Mouse (Mus musculus): ENCODE results near the gene Apba2. TPM values are rescaled to one million over a fixed set of nuclear protein-coding genes. Genes with fewer than 3 reads are reported as not detected.

Gene Apba2
- polyA plus RNA-seq, 1 experiment, result not detected

DNA sequence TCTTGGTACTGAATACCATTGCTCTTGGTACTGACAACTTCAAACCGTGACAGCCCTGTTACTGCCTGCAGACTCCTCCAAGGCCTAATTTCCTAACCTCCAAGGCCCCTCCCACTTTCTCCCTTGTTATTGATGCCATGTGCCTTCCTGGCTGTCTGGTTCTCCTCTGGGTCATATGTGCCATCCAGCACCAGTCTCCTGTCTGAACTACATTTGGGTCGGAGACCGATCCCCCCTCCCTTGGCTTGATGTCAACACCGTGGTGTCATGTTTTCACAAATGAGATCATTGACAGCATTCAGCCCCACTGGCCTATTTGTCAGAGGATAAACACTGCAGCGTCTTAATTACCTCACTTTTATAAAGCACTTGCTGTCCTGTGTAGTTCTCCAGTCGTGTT lies 144.5 kb downstream of the Apba2 start:
- H3K27me3 ChIP-seq (ENCODE audit: control insufficient read depth, insufficient read depth, insufficient read length), result no peaks in the 10 kb centered on the region
- TF ChIP-seq FOSL1 (IDR thresholded peaks at IDR 0.05; ENCODE audit: insufficient read depth, low read length, poor library complexity, severe bottlenecking), result no peak
- no peak for TF ChIP-seq USF1 (IDR thresholded peaks at IDR 0.05; ENCODE audit: low read depth)
- no peak for TF ChIP-seq MYOD1 (IDR thresholded peaks at IDR 0.05; ENCODE audit: control insufficient read depth, insufficient read length, low read depth)
- TF ChIP-seq CEBPB (IDR thresholded peaks at IDR 0.05; ENCODE audit: low read depth), result no peak
- no peak for TF ChIP-seq MAX (IDR thresholded peaks at IDR 0.05)

GRCm38 (mm10) chr7:64648947-64649607 lies 147.6 kb downstream of the Apba2 start:
- Histone ChIP-seq H3K27me3 (ENCODE audit: control insufficient read depth, insufficient read depth, insufficient read length) (no peaks in the 10 kb centered on the region), H3K36me3 (ENCODE audit: control insufficient read depth, insufficient read depth) (no peaks in the 10 kb centered on the region), H3K79me3 (ENCODE audit: low read depth) (no peaks in the 10 kb centered on the region), H3K79me2 (ENCODE audit: control insufficient read depth, insufficient read depth) (no peaks in the 10 kb centered on the region), H3ac (ENCODE audit: control insufficient read depth, insufficient read length, low read depth) (no peak overlapping the region), H3K4me3 (ENCODE audit: insufficient read depth, poor library complexity, severe bottlenecking) (no peak overlapping the region)
- TF ChIP-seq FOSL1 (IDR thresholded peaks at IDR 0.05; ENCODE audit: insufficient read depth, low read length, poor library complexity, severe bottlenecking) (no peak), MYOG (IDR thresholded peaks at IDR 0.05; ENCODE audit: control insufficient read depth, extremely low read depth, insufficient read length) (no peak), CTCF (IDR thresholded peaks at IDR 0.05; ENCODE audit: control insufficient read depth, insufficient read depth, insufficient read length) (no peak), MYOD1 (IDR thresholded peaks at IDR 0.05; ENCODE audit: control insufficient read depth, insufficient read length, low read depth) (no peak), USF1 (IDR thresholded peaks at IDR 0.05; ENCODE audit: low read depth) (no peak), CEBPB (IDR thresholded peaks at IDR 0.05; ENCODE audit: low read depth) (no peak), MAX (IDR thresholded peaks at IDR 0.05) (no peak)

More for the DNA sequence above, 144.5 kb downstream of the Apba2 start:
- Histone ChIP-seq H3ac (ENCODE audit: control insufficient read depth, insufficient read length, low read depth) (no peak overlapping the region), H3K79me2 (ENCODE audit: control insufficient read depth, insufficient read depth) (no peaks in the 10 kb centered on the region), H3K4me3 (ENCODE audit: insufficient read depth, poor library complexity, severe bottlenecking) (no peak overlapping the region), H3K36me3 (ENCODE audit: control insufficient read depth, insufficient read depth) (no peaks in the 10 kb centered on the region), H3K79me3 (ENCODE audit: low read depth) (no peaks in the 10 kb centered on the region)

GRCm38 (mm10) chr7:64651963-64652362 lies 150.5 kb downstream of the Apba2 start:
- no peak overlapping the region for H3ac ChIP-seq (ENCODE audit: control insufficient read depth, insufficient read length, low read depth)

DNA sequence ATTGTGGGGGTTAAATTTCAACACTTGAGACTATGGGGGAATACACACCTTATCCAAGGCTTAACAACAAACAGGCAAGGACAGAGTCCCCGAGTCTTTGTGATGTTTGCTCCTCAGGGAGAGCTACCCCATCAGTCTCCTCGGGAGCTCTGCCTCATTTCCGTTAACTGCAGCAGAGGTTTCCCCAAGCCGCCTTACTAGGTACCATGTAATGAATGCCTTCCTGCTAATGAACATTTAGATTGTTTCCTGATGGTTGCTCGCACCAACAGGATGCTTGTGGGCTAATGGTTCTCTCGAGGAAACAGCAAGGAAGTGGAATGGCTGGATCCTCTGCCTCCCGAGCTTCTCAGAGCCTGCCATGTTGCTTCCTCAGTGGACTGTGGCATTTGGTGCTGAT lies 155.3 kb downstream of the Apba2 start:
- TF ChIP-seq MYOG (IDR thresholded peaks at IDR 0.05; ENCODE audit: control insufficient read depth, extremely low read depth, insufficient read length) (no peak), USF1 (IDR thresholded peaks at IDR 0.05; ENCODE audit: low read depth) (no peak), CEBPB (IDR thresholded peaks at IDR 0.05; ENCODE audit: low read depth) (no peak)
- Histone ChIP-seq H3ac (ENCODE audit: control insufficient read depth, insufficient read length, low read depth) (no peak overlapping the region), H3K79me3 (ENCODE audit: low read depth) (no peaks in the 10 kb centered on the region), H3K79me2 (ENCODE audit: control insufficient read depth, insufficient read depth) (no peaks in the 10 kb centered on the region), H3K27me3 (ENCODE audit: control insufficient read depth, insufficient read depth, insufficient read length) (no peaks in the 10 kb centered on the region), H3K4me3 (ENCODE audit: insufficient read depth, poor library complexity, severe bottlenecking) (no peak overlapping the region), H3K36me3 (ENCODE audit: control insufficient read depth, insufficient read depth) (no peaks in the 10 kb centered on the region)

More at GRCm38 (mm10) chr7:64651963-64652362, 150.5 kb downstream of the Apba2 start:
- Histone ChIP-seq H3K79me3 (ENCODE audit: low read depth) (no peaks in the 10 kb centered on the region), H3K4me3 (ENCODE audit: insufficient read depth, poor library complexity, severe bottlenecking) (no peak overlapping the region), H3K36me3 (ENCODE audit: control insufficient read depth, insufficient read depth) (no peaks in the 10 kb centered on the region), H3K79me2 (ENCODE audit: control insufficient read depth, insufficient read depth) (no peaks in the 10 kb centered on the region), H3K27me3 (ENCODE audit: control insufficient read depth, insufficient read depth, insufficient read length) (no peaks in the 10 kb centered on the region)
- no peak for TF ChIP-seq MAX (IDR thresholded peaks at IDR 0.05)
- no peak for TF ChIP-seq FOSL1 (IDR thresholded peaks at IDR 0.05; ENCODE audit: insufficient read depth, low read length, poor library complexity, severe bottlenecking)
- no peak for TF ChIP-seq CTCF (IDR thresholded peaks at IDR 0.05; ENCODE audit: control insufficient read depth, insufficient read depth, insufficient read length)
- no peak for TF ChIP-seq MYOG (IDR thresholded peaks at IDR 0.05; ENCODE audit: control insufficient read depth, extremely low read depth, insufficient read length)
- TF ChIP-seq CEBPB (IDR thresholded peaks at IDR 0.05; ENCODE audit: low read depth), result no peak
- no peak for TF ChIP-seq USF1 (IDR thresholded peaks at IDR 0.05; ENCODE audit: low read depth)
- TF ChIP-seq MYOD1 (IDR thresholded peaks at IDR 0.05; ENCODE audit: control insufficient read depth, insufficient read length, low read depth), result no peak

DNA sequence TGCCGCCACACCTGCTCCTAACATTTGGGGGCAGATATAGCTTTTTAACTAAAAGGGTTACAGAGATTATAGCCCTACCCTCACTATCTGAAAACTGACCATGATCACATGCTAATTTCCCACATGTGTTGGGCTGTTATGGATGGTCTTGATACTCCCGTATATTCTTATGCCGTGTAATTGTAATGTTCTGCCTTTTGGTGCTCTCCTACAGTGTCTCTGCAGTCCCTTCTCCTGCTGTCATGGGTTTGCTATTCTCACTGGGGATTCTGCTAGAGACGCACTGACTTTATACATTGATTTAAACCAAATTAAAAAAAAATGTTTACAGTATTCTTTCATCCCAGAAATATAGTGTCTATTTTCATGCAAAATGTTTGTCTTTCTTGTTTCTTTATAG lies 157.4 kb downstream of the Apba2 start:
- Histone ChIP-seq H3K27me3 (ENCODE audit: control insufficient read depth, insufficient read depth, insufficient read length) (no peaks in the 10 kb centered on the region), H3ac (ENCODE audit: control insufficient read depth, insufficient read length, low read depth) (no peak overlapping the region), H3K4me3 (ENCODE audit: insufficient read depth, poor library complexity, severe bottlenecking) (no peak overlapping the region), H3K79me2 (ENCODE audit: control insufficient read depth, insufficient read depth) (no peaks in the 10 kb centered on the region), H3K79me3 (ENCODE audit: low read depth) (no peaks in the 10 kb centered on the region), H3K36me3 (ENCODE audit: control insufficient read depth, insufficient read depth) (no peaks in the 10 kb centered on the region)
- TF ChIP-seq FOSL1 (IDR thresholded peaks at IDR 0.05; ENCODE audit: insufficient read depth, low read length, poor library complexity, severe bottlenecking) (no peak), MAX (IDR thresholded peaks at IDR 0.05) (no peak), MYOG (IDR thresholded peaks at IDR 0.05; ENCODE audit: control insufficient read depth, extremely low read depth, insufficient read length) (no peak), MYOD1 (IDR thresholded peaks at IDR 0.05; ENCODE audit: control insufficient read depth, insufficient read length, low read depth) (no peak)

DNA sequence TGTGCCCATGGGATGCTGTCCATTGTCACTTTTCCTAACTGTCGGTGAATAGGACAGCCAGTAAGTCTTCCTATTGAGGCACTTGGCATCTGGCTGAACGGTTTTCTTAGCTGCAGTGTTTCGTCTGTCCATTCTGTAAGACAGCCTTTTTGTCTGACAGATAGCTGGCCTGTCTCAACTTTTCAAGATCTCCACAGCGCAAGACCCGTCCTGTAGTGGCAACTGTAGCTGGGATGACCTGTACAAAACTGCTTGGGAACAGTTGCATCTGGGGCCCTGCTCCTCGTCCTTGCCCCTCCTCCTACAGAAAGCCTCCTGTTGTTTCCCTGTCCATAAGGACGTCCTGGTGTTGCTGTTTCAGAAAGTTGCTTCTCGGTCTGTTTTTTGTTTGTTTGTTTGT lies 157.8 kb downstream of the Apba2 start:
- Histone ChIP-seq H3K79me2 (ENCODE audit: control insufficient read depth, insufficient read depth) (no peaks in the 10 kb centered on the region), H3K27me3 (ENCODE audit: control insufficient read depth, insufficient read depth, insufficient read length) (no peaks in the 10 kb centered on the region), H3K79me3 (ENCODE audit: low read depth) (no peaks in the 10 kb centered on the region), H3ac (ENCODE audit: control insufficient read depth, insufficient read length, low read depth) (no peak overlapping the region), H3K4me3 (ENCODE audit: insufficient read depth, poor library complexity, severe bottlenecking) (no peak overlapping the region), H3K36me3 (ENCODE audit: control insufficient read depth, insufficient read depth) (no peaks in the 10 kb centered on the region)
- TF ChIP-seq MAX (IDR thresholded peaks at IDR 0.05) (no peak), MYOG (IDR thresholded peaks at IDR 0.05; ENCODE audit: control insufficient read depth, extremely low read depth, insufficient read length) (no peak), CTCF (IDR thresholded peaks at IDR 0.05; ENCODE audit: control insufficient read depth, insufficient read depth, insufficient read length) (no peak), MYOD1 (IDR thresholded peaks at IDR 0.05; ENCODE audit: control insufficient read depth, insufficient read length, low read depth) (no peak), CEBPB (IDR thresholded peaks at IDR 0.05; ENCODE audit: low read depth) (no peak), USF1 (IDR thresholded peaks at IDR 0.05; ENCODE audit: low read depth) (no peak), FOSL1 (IDR thresholded peaks at IDR 0.05; ENCODE audit: insufficient read depth, low read length, poor library complexity, severe bottlenecking) (no peak)
